Mouse (Mus musculus) thymus, adult 2 months (tissue): ENCODE measurements around the gene Gm867. TPM values are rescaled to one million over a fixed set of nuclear protein-coding genes. Genes with fewer than 3 reads are reported as not detected.

Experiments used
- DNase-seq: peaks from one replicate; pipeline ENCODE4 v3.0.0; 2021
- H3K27ac ChIP-seq: fragments of 200-500 bp; 2 replicates; pipeline ENCODE4 v1.5.1; 2012; ENCODE audit warnings: low read length, control low read depth; ENCODE audit not compliant: control insufficient read depth, insufficient read depth
- H3K27me3 ChIP-seq: fragments of 200-500 bp; 2 replicates; pipeline ENCODE4 v1.6.1; 2012; ENCODE audit warnings: mild to moderate bottlenecking, low read length, moderate library complexity, mixed read lengths; ENCODE audit not compliant: control insufficient read depth, insufficient read depth
- H3K36me3 ChIP-seq: fragments of 200-500 bp; 2 replicates; pipeline ENCODE4 v1.6.1; 2012; ENCODE audit warnings: mild to moderate bottlenecking, low read length, moderate library complexity; ENCODE audit not compliant: control insufficient read depth, insufficient read depth
- H3K4me1 ChIP-seq: fragments of 200-500 bp; replicated peaks from 2 replicates; pipeline ENCODE4 v1.6.1; 2012; ENCODE audit warnings: low read length; ENCODE audit not compliant: control insufficient read depth, insufficient read depth
- H3K4me3 ChIP-seq: fragments of 200-500 bp; 2 replicates; pipeline ENCODE4 v1.5.1; 2012; ENCODE audit warnings: mild to moderate bottlenecking, low read length, control low read depth, moderate library complexity; ENCODE audit not compliant: control insufficient read depth, insufficient read depth
- CTCF ChIP-seq: fragments of 200-500 bp; IDR thresholded peaks from 2 replicates; pipeline ENCODE4 v1.5.1; 2012; ENCODE audit warnings: mild to moderate bottlenecking, control low read depth, low read length, moderate library complexity, borderline replicate concordance; ENCODE audit not compliant: control insufficient read depth, poor library complexity, insufficient read depth; ENCODE audit errors: extremely low read depth
- POLR2A ChIP-seq: fragments of 200-500 bp; IDR thresholded peaks from 2 replicates; pipeline ENCODE4 v1.6.1; 2012; ENCODE audit warnings: mild to moderate bottlenecking, low read length, control low read depth, moderate library complexity; ENCODE audit not compliant: control insufficient read depth, poor library complexity, insufficient read depth; ENCODE audit errors: extremely low read depth
- WGBS: fragments of 180-500 bp; shearing (Covaris S2); methylation state at CpG from one replicate; pipeline ENCODE4 v1.1.7; 2018; 5-methylcytosine and 5-hydroxymethylcytosine counted together
- polyA plus RNA-seq: library from polyadenylated mRNA; depleted of rRNA; stranded (reverse); fragments of >200 nt; gene quantifications from 2 replicates; pipeline ENCODE4 v1.2.3, GENCODE M21; 2012

Gene Gm867
- polyA plus RNA-seq, 1 experiment = 0.42 TPM

GRCm38 (mm10) chr10:75916840-75917239 is 23.6 kb downstream of the Gm867 start:
- Histone ChIP-seq H3K4me3 (no peak overlapping the region), H3K36me3 (no peaks in the 10 kb centered on the region), H3K27ac (no peak overlapping the region), H3K27me3 (no peaks in the 10 kb centered on the region), H3K4me1 (peaks cover 2% of the 10 kb centered on the region; the same call in 1 of the 2 replicates)
- DNase-seq = no peak
- TF ChIP-seq CTCF (no peak), POLR2A (no peak)
- 96% methylated on average over 8 of the region's 8 CpGs for WGBS

- TF ChIP-seq CTCF = no peak
- TF ChIP-seq POLR2A = no peak
- H3K4me3 ChIP-seq = no peak overlapping the region
- H3K4me1 ChIP-seq = 0 out of 2 replicates have a peak, but pooled peaks cover 2% of the 10 kb centered on the region
- peaks cover 10% of the 10 kb centered on the region for H3K36me3 ChIP-seq
- no peak for DNase-seq
- no peak overlapping the region for H3K27ac ChIP-seq
- WGBS = 81% methylated on average over 7 of the region's 7 CpGs
- no peaks in the 10 kb centered on the region for H3K27me3 ChIP-seq
Observed at GRCm38 (mm10) chr10:75915557-75915956, 24.9 kb downstream of the Gm867 start.

GRCm38 (mm10) chr10:75913013-75913589 is 27.4 kb downstream of the Gm867 start:
- H3K36me3 ChIP-seq = peaks cover 23% of the 10 kb centered on the region
- no peak overlapping the region for H3K4me3 ChIP-seq
- H3K27me3 ChIP-seq = no peaks in the 10 kb centered on the region
- TF ChIP-seq CTCF (no peak), POLR2A (no peak)
- DNase-seq = no peak
- WGBS = 75% methylated on average over 6 of the region's 6 CpGs
- H3K4me1 ChIP-seq = no peaks in the 10 kb centered on the region
- no peak overlapping the region for H3K27ac ChIP-seq

- Histone ChIP-seq H3K4me1 (no peaks in the 10 kb centered on the region), H3K27me3 (no peaks in the 10 kb centered on the region), H3K4me3 (no peak overlapping the region), H3K36me3 (peaks cover 39% of the 10 kb centered on the region), H3K27ac (no peak overlapping the region)
- WGBS = 95% methylated on average over 2 of the region's 2 CpGs
- DNase-seq = no peak
- TF ChIP-seq CTCF = no peak
Observed at GRCm38 (mm10) chr10:75910698-75911097, 29.8 kb downstream of the Gm867 start.

DNA sequence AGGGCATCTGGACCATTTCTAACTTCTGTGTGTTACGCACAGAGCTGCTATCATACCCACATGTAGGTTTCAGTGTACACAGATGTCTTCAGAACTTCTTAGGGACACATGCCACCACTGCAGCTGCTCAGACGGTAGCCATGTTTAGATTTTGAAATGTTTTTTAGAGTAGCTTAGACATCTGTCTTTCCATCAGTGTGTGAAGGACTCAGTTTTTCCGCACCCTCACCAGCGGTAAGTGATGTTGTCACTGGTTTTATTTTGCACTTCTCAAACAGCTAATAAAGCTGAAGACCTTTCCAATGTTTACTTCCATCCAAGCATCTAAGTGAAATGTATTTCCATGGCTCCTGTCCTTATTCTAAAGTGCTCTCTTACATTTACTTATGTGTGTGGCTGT is 33.6 kb downstream of the Gm867 start:
- DNase-seq = no peak
- peaks cover 68% of the 10 kb centered on the region for H3K36me3 ChIP-seq
- H3K4me3 ChIP-seq = no peak overlapping the region
- H3K4me1 ChIP-seq = no peaks in the 10 kb centered on the region
- no peaks in the 10 kb centered on the region for H3K27me3 ChIP-seq
- 97% methylated on average over 4 of the region's 4 CpGs for WGBS
- TF ChIP-seq POLR2A = no peak
- no peak for TF ChIP-seq CTCF
- no peak overlapping the region for H3K27ac ChIP-seq

GRCm38 (mm10) chr10:75904391-75904790 is 36.1 kb downstream of the Gm867 start:
- H3K4me1 ChIP-seq = no peaks in the 10 kb centered on the region
- 91% methylated on average over 5 of the region's 5 CpGs for WGBS
- no peak for DNase-seq

GRCm38 (mm10) chr10:75898846-75899245 is 41.6 kb downstream of the Gm867 start:
- Histone ChIP-seq H3K4me3 (no peak overlapping the region), H3K4me1 (peaks cover 4% of the 10 kb centered on the region), H3K27ac (no peak overlapping the region), H3K36me3 (peaks cover 26% of the 10 kb centered on the region), H3K27me3 (no peaks in the 10 kb centered on the region)
- no peak for DNase-seq
- WGBS = 94% methylated on average over 3 of the region's 3 CpGs
- no peak for TF ChIP-seq CTCF
- no peak for TF ChIP-seq POLR2A

More at GRCm38 (mm10) chr10:75904391-75904790, 36.1 kb downstream of the Gm867 start:
- no peaks in the 10 kb centered on the region for H3K27me3 ChIP-seq
- peaks cover 46% of the 10 kb centered on the region for H3K36me3 ChIP-seq
- H3K27ac ChIP-seq = no peak overlapping the region
- no peak for TF ChIP-seq POLR2A
- TF ChIP-seq CTCF = no peak
- no peak overlapping the region for H3K4me3 ChIP-seq
